Mouse (Mus musculus) cerebellum, adult 2 months (tissue): Measurements from ENCODE around the gene Foxo6. TPM values are rescaled to one million over a fixed set of nuclear protein-coding genes. Genes with fewer than 3 reads are reported as not detected.
A peak's percentile ranks its signal among the peaks of the same experiment; 100 is the strongest.

Experiments used
- DNase-seq, 2 experiments: peaks; one replicate each; pipeline ENCODE4 v3.0.0; 2021
- H3K27ac ChIP-seq: fragments of 200-500 bp; 2 replicates; pipeline ENCODE4 v1.5.1; 2012; ENCODE audit warnings: low read length, control low read depth, inconsistent platforms; ENCODE audit not compliant: insufficient read depth
- H3K27me3 ChIP-seq: fragments of 200-500 bp; 2 replicates; pipeline ENCODE4 v1.6.1; 2012; ENCODE audit warnings: inconsistent platforms, mild to moderate bottlenecking, low read length, moderate library complexity; ENCODE audit not compliant: control insufficient read depth, insufficient read depth
- H3K4me1 ChIP-seq: fragments of 200-500 bp; 2 replicates; pipeline ENCODE4 v1.6.1; 2011; ENCODE audit warnings: low read length; ENCODE audit not compliant: control insufficient read depth, insufficient read depth
- H3K4me3 ChIP-seq: fragments of 200-500 bp; replicated peaks from 2 replicates; pipeline ENCODE3; 2011; ENCODE audit warnings: mild to moderate bottlenecking, low read depth, low read length, control low read depth; ENCODE audit not compliant: insufficient read depth
- CTCF ChIP-seq: fragments of 200-500 bp; IDR thresholded peaks from 2 replicates; pipeline ENCODE4 v1.5.1; 2011; ENCODE audit warnings: low read depth, mild to moderate bottlenecking, control low read depth, low read length, moderate library complexity, borderline replicate concordance; ENCODE audit not compliant: insufficient read depth
- POLR2A ChIP-seq: fragments of 200-500 bp; IDR thresholded peaks from 2 replicates; pipeline ENCODE4 v1.6.1; 2011; ENCODE audit warnings: low read length, control low read depth, borderline replicate concordance; ENCODE audit not compliant: insufficient read depth
- WGBS: fragments of 180-500 bp; shearing (Covaris S2); methylation state at CpG from one replicate; pipeline ENCODE4 v1.1.7; 2018; 5-methylcytosine and 5-hydroxymethylcytosine counted together
- polyA plus RNA-seq: library from polyadenylated mRNA; depleted of rRNA; stranded (reverse); fragments of >200 nt; gene quantifications from 2 replicates; pipeline ENCODE4 v1.2.3, GENCODE M21; 2012

The Foxo6 gene
- polyA plus RNA-seq, 1 experiment, result 2.0 TPM

- Histone ChIP-seq H3K4me3 (no peak overlapping the region), H3K4me1 (no peaks in the 10 kb centered on the region; the same call in 1 of the 2 replicates), H3K27me3 (no peaks in the 10 kb centered on the region), H3K27ac (no peak overlapping the region)
- DNase-seq, result no peak
- WGBS, result 80% methylated on average over 11 of the region's 11 CpGs
- TF ChIP-seq CTCF (no peak), POLR2A (no peak)
Measured at GRCm38 (mm10) chr4:120291106-120291822, 4.1 kb upstream of the Foxo6 start.

GRCm38 (mm10) chr4:120290486-120290885 is 3.3 kb upstream of the Foxo6 start:
- Histone ChIP-seq H3K4me1 (no peaks in the 10 kb centered on the region; the same call in 1 of the 2 replicates), H3K27me3 (no peaks in the 10 kb centered on the region; the same call in 1 of the 2 replicates), H3K4me3 (no peak overlapping the region), H3K27ac (no peak overlapping the region)
- no peak for DNase-seq
- TF ChIP-seq CTCF, result no peak
- TF ChIP-seq POLR2A, result no peak
- 43% methylated on average over 5 of the region's 5 CpGs for WGBS

DNA sequence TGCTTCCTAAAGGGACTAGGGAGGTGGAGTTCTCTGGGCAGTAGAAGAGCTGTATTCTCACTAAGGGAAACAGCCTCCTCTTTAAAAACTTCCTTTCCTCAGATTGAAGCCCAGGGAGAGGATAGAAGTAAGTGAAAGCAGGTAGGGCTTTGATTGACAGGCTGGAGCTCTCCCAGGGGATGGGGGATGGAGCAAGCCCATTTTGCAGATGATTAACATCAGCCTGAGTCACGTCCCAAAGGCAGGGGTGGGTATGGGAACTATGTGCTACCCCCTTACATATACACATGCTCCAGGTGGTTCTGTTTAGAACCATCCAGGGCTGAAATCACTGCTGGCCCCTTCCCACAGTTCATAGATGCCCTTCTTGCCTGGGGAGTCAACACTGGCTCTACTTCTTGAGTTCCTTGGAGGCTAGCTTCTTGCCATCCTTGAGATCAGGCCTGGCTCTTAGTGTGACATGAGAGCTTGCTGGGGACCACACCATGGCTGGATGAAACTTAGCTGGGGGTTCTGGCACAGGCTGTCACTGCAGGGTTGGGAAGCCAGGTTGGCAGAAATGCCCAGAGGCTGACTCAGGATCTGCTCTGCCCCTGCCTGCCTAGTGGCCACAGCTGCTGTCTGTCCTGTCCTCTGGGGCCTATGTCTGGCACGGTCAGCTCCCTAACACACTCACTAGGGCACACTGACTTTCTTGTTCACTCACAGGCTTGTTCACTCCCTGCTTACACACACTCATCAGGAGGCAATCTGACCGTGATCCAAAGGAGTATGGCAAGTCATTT is 2.2 kb upstream of the Foxo6 start:
- H3K27ac ChIP-seq, result no peak overlapping the region
- no peak for DNase-seq
- no peaks in the 10 kb centered on the region; the same call in 1 of the 2 replicates for H3K27me3 ChIP-seq
- no peaks in the 10 kb centered on the region for H3K4me1 ChIP-seq
- TF ChIP-seq POLR2A (no peak), CTCF (no peak)
- H3K4me3 ChIP-seq, result no peak overlapping the region
- WGBS, result 87% methylated on average over 3 of the region's 3 CpGs

DNA sequence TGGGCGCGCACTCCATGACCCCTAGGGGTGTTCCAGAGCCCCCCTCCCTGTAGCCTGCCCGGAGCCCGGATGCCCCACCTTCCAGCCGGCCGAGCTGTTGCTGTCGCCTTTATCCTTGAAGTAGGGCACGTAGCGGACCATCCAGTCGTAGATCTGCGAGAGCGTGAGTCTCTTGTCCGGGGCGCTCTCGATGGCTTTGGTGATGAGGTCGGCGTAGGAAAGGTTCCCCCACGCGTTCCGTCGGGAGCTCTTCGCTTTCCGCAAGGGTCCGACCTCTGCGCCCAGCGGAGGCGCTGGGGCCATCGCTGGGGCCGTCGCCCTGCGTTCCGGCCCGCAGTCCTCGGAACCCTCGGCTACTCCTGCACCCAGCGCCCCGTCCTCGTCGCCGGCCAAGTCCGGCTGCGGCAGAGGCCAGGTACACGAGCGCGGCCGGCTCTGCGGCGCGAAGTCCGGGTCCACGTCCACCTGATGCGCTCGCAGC is 348 bp downstream of the Foxo6 start:
- Histone ChIP-seq H3K27me3 (no peaks in the 10 kb centered on the region; the same call in 1 of the 2 replicates), H3K27ac (no peak overlapping the region), H3K4me1 (peaks cover 4% of the 10 kb centered on the region), H3K4me3 (peak overlapping the region; percentile 56)
- no peak for DNase-seq
- 1% methylated on average over 53 of the region's 53 CpGs for WGBS
- no peak for TF ChIP-seq POLR2A
- TF ChIP-seq CTCF, result no peak

GRCm38 (mm10) chr4:120285730-120286129 is 1.4 kb downstream of the Foxo6 start:
- Histone ChIP-seq H3K4me1 (peaks cover 6% of the 10 kb centered on the region), H3K4me3 (no peak overlapping the region), H3K27ac (no peak overlapping the region), H3K27me3 (no peaks in the 10 kb centered on the region; the same call in 1 of the 2 replicates)
- WGBS, result 95% methylated on average over 1 of the region's 1 CpGs
- TF ChIP-seq CTCF, result no peak
- TF ChIP-seq POLR2A, result no peak
- DNase-seq, result no peak

DNA sequence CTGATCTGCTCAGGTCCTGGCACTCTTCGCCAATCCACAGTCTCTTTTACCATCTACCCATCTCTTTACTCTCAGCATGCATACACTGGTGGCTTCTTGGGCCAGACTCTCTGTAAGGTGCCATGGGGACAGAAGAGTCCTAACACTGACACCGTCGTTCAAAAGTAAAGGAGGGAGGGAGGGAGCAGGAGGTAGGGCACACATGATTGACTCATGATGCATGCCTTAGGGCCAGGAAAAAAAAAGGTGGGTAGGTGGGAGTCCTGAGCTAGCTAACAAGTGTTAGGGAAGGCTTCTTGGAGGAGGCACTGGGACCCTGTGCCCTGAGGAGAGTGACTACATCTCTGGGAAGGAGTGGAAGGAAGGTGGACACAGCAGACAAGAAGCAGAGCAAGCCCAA is 1.9 kb downstream of the Foxo6 start:
- no peak for TF ChIP-seq CTCF
- TF ChIP-seq POLR2A, result no peak
- 83% methylated on average over 3 of the region's 3 CpGs for whole genome bisulfite sequencing
- Histone ChIP-seq H3K4me3 (no peak overlapping the region), H3K4me1 (peaks cover 6% of the 10 kb centered on the region), H3K27me3 (no peaks in the 10 kb centered on the region; the same call in 1 of the 2 replicates), H3K27ac (no peak overlapping the region)
- DNase-seq, result no peak

- Histone ChIP-seq H3K27me3 (no peaks in the 10 kb centered on the region; the same call in 1 of the 2 replicates), H3K27ac (no peak overlapping the region), H3K4me3 (no peak overlapping the region), H3K4me1 (peaks cover 6% of the 10 kb centered on the region)
- no peak for TF ChIP-seq POLR2A
- peak; percentile 31; the same call in 1 of the 2 replicates for TF ChIP-seq CTCF
- 94% methylated on average over 1 of the region's 1 CpGs for WGBS
- DNase-seq, result no peak
Measured at GRCm38 (mm10) chr4:120284187-120284586, 3.0 kb downstream of the Foxo6 start.
